Mouse (Mus musculus) spleen, adult 2 months (tissue): ENCODE data around the gene Proser2.

Experiments used
- CTCF ChIP-seq: fragments of 200-500 bp; IDR thresholded peaks from 2 replicates; pipeline ENCODE4 v1.5.1; 2011; ENCODE audit warnings: mild to moderate bottlenecking, inconsistent platforms; ENCODE audit not compliant: insufficient read depth, insufficient read length, insufficient replicate concordance; ENCODE audit errors: extremely low read depth
- POLR2A ChIP-seq: fragments of 200-500 bp; IDR thresholded peaks from 2 replicates; pipeline ENCODE4 v1.6.1; 2011; ENCODE audit warnings: low read depth, low read length, inconsistent platforms

- no peak for TF ChIP-seq POLR2A
- TF ChIP-seq CTCF = no peak
Observed at GRCm38 (mm10) chr2:6162366-6163040, 32.5 kb upstream of the Proser2 start.
